Mouse (Mus musculus): ENCODE measurements around the gene Gcgr. TPM values are rescaled to one million over a fixed set of nuclear protein-coding genes. Genes with fewer than 3 reads are reported as not detected.

Gene Gcgr
- total and polyA plus RNA-seq, 2 experiments from 2014 or later, result 0.22 TPM; not detected in 1

GRCm38 (mm10) chr11:120535804-120536203 is 5.3 kb downstream of the Gcgr start:
- DNase-seq, result no peak
- TF ChIP-seq CTCF (IDR thresholded peaks at IDR 0.05; ENCODE audit: low read depth), result no peak
- 75% methylated on average over 3 of the region's 3 CpGs for whole genome bisulfite sequencing
- Histone ChIP-seq H3K9me3 (ENCODE audit: low read length) (no peaks in the 10 kb centered on the region), H3K4me1 (ENCODE audit: insufficient read depth) (no peaks in the 10 kb centered on the region), H3K9ac (no peak overlapping the region), H3K27me3 (ENCODE audit: insufficient read depth, low read length) (peaks cover 22% of the 10 kb centered on the region), H3K4me3 (ENCODE audit: low read depth, low read length) (no peak overlapping the region), H3K27ac (ENCODE audit: low read depth, low read length) (no peak overlapping the region), H3K4me2 (ENCODE audit: low read depth) (no peak overlapping the region), H3K36me3 (ENCODE audit: insufficient read depth) (no peaks in the 10 kb centered on the region)
- ATAC-seq, result no peak

GRCm38 (mm10) chr11:120538485-120538884 is 8.0 kb downstream of the Gcgr start:
- no peak overlapping the region for H3K27ac ChIP-seq (ENCODE audit: low read depth, low read length)
- TF ChIP-seq CTCF (IDR thresholded peaks at IDR 0.05; ENCODE audit: low read depth), result no peak
- peaks cover 17% of the 10 kb centered on the region for H3K36me3 ChIP-seq (ENCODE audit: insufficient read depth)
- no peak for DNase-seq
- no peak overlapping the region for H3K9ac ChIP-seq
- no peaks in the 10 kb centered on the region for H3K4me1 ChIP-seq (ENCODE audit: insufficient read depth)
- no peaks in the 10 kb centered on the region for H3K27me3 ChIP-seq (ENCODE audit: insufficient read depth, low read length)
- H3K4me2 ChIP-seq (ENCODE audit: low read depth), result no peak overlapping the region
- ATAC-seq, result no peak
- no peaks in the 10 kb centered on the region for H3K9me3 ChIP-seq (ENCODE audit: low read length)
- H3K4me3 ChIP-seq (ENCODE audit: low read depth, low read length), result no peak overlapping the region
- 61% methylated on average over 3 of the region's 3 CpGs for WGBS

GRCm38 (mm10) chr11:120538955-120539284 is 8.4 kb downstream of the Gcgr start:
- no peak for TF ChIP-seq CTCF (IDR thresholded peaks at IDR 0.05; ENCODE audit: low read depth)
- peaks cover 21% of the 10 kb centered on the region for H3K36me3 ChIP-seq (ENCODE audit: insufficient read depth)
- no peak; the same call in 1 of the 2 replicates for ATAC-seq
- H3K4me3 ChIP-seq (ENCODE audit: low read depth, low read length), result no peak overlapping the region
- WGBS, result 53% methylated on average over 8 of the region's 8 CpGs
- H3K4me2 ChIP-seq (ENCODE audit: low read depth), result no peak overlapping the region
- no peak overlapping the region for H3K27ac ChIP-seq (ENCODE audit: low read depth, low read length)
- no peaks in the 10 kb centered on the region for H3K9me3 ChIP-seq (ENCODE audit: low read length)
- no peak for DNase-seq
- no peaks in the 10 kb centered on the region for H3K4me1 ChIP-seq (ENCODE audit: insufficient read depth)
- no peaks in the 10 kb centered on the region for H3K27me3 ChIP-seq (ENCODE audit: insufficient read depth, low read length)
- H3K9ac ChIP-seq, result no peak overlapping the region

DNA sequence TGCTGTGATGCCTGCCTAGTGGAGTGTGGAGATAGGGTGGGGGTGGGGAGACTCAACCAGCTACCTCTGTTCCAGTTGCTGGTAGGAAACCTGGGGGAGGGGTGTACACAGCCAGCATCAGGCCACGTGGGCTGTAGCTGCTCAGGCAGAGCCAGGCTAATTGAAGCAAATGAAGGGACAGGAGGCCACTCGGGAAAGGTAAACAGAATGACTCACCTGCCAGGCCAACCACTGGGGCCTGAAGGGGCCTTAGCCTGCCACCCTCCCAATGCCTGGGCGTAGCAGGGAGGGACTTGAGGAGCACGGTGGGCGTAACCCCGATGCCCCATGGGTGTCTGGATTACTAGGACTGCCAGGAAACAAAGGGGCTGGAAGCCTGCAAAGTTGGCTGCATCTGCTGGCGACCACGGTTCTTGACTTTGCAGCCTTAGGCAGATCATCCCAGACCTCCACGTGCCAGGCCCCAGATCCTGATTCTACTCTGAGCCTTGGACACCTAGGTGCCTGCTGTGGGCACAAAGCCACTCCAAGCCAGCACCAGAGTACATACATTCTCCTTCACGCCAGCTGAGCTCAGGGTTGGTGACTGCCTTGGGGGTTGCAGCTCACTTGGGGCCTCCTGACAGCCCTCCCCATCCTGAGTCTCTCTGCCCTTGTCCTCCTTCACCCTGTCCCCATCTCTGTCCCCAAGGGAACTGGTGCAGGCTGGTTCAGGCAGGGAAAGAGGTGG is 9.0 kb downstream of the Gcgr start:
- DNase-seq, result no peak
- TF ChIP-seq CTCF (IDR thresholded peaks at IDR 0.05; ENCODE audit: low read depth), result no peak
- WGBS, result 27% methylated on average over 10 of the region's 10 CpGs
- ATAC-seq, result peak; percentile 40; the same call in 1 of the 2 replicates
- no peaks in the 10 kb centered on the region for H3K4me1 ChIP-seq (ENCODE audit: insufficient read depth)
- H3K27me3 ChIP-seq (ENCODE audit: insufficient read depth, low read length), result no peaks in the 10 kb centered on the region
- H3K27ac ChIP-seq (ENCODE audit: low read depth, low read length), result no peak overlapping the region
- H3K4me3 ChIP-seq (ENCODE audit: low read depth, low read length), result no peak overlapping the region
- H3K4me2 ChIP-seq (ENCODE audit: low read depth), result no peak overlapping the region
- H3K36me3 ChIP-seq (ENCODE audit: insufficient read depth), result peaks cover 25% of the 10 kb centered on the region
- no peaks in the 10 kb centered on the region for H3K9me3 ChIP-seq (ENCODE audit: low read length)
- H3K9ac ChIP-seq, result no peak overlapping the region

DNA sequence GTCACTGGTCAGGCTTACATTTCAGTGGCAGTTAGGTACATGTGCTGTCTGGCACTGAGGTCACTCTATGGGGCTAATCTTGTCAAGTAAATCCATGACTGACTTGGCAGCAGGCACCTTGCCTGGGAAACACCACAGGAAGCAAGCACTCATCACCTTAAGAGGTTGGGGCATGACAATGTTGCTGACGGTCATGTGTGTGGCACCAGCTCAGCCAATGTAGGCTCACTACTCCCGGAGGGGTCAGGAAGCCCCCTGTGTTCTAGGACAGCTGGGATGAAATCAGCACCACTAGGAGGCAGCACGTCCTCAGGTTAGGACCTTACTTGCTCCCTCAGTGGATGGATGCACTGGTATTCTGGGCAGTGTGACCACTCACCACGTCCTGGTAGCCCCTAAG is 11.4 kb downstream of the Gcgr start:
- ATAC-seq (no peak), DNase-seq (no peak)
- Histone ChIP-seq H3K4me2 (ENCODE audit: low read depth) (no peak overlapping the region), H3K4me3 (ENCODE audit: low read depth, low read length) (no peak overlapping the region), H3K4me1 (ENCODE audit: insufficient read depth) (no peaks in the 10 kb centered on the region), H3K36me3 (ENCODE audit: insufficient read depth) (peaks cover 36% of the 10 kb centered on the region), H3K9ac (no peak overlapping the region), H3K9me3 (ENCODE audit: low read length) (no peaks in the 10 kb centered on the region), H3K27ac (ENCODE audit: low read depth, low read length) (no peak overlapping the region), H3K27me3 (ENCODE audit: insufficient read depth, low read length) (no peaks in the 10 kb centered on the region)
- WGBS, result 40% methylated on average over 4 of the region's 4 CpGs
- peak; percentile 53 for TF ChIP-seq CTCF (IDR thresholded peaks at IDR 0.05; ENCODE audit: low read depth)

GRCm38 (mm10) chr11:120542376-120542775 is 11.9 kb downstream of the Gcgr start:
- no peak for TF ChIP-seq CTCF (IDR thresholded peaks at IDR 0.05; ENCODE audit: low read depth)
- 93% methylated on average over 6 of the region's 6 CpGs for WGBS
- no peak overlapping the region for H3K4me2 ChIP-seq (ENCODE audit: low read depth)

GRCm38 (mm10) chr11:120545964-120546363 is 15.5 kb downstream of the Gcgr start:
- DNase-seq (no peak), ATAC-seq (no peak)
- H3K4me1 ChIP-seq (ENCODE audit: insufficient read depth), result peaks cover 13% of the 10 kb centered on the region
- H3K36me3 ChIP-seq (ENCODE audit: insufficient read depth), result peaks cover 36% of the 10 kb centered on the region
- no peaks in the 10 kb centered on the region for H3K27me3 ChIP-seq (ENCODE audit: insufficient read depth, low read length)
- 88% methylated on average over 3 of the region's 3 CpGs for WGBS
- no peak overlapping the region for H3K4me3 ChIP-seq (ENCODE audit: low read depth, low read length)
- H3K9me3 ChIP-seq (ENCODE audit: low read length), result no peaks in the 10 kb centered on the region
- H3K9ac ChIP-seq, result no peak overlapping the region
- H3K4me2 ChIP-seq (ENCODE audit: low read depth), result no peak overlapping the region
- H3K27ac ChIP-seq (ENCODE audit: low read depth, low read length), result no peak overlapping the region
- no peak for TF ChIP-seq CTCF (IDR thresholded peaks at IDR 0.05; ENCODE audit: low read depth)

More at GRCm38 (mm10) chr11:120542376-120542775, 11.9 kb downstream of the Gcgr start:
- DNase-seq (no peak), ATAC-seq (no peak)
- Histone ChIP-seq H3K9me3 (ENCODE audit: low read length) (no peaks in the 10 kb centered on the region), H3K27ac (ENCODE audit: low read depth, low read length) (no peak overlapping the region), H3K4me3 (ENCODE audit: low read depth, low read length) (no peak overlapping the region), H3K4me1 (ENCODE audit: insufficient read depth) (no peaks in the 10 kb centered on the region), H3K27me3 (ENCODE audit: insufficient read depth, low read length) (no peaks in the 10 kb centered on the region), H3K9ac (no peak overlapping the region), H3K36me3 (ENCODE audit: insufficient read depth) (peaks cover 36% of the 10 kb centered on the region)
